In genomic region chr3:110136115-110136514, GRCm38 (mm10) we compare ENCODE assay signal across 22 mouse cellular contexts. TPM values are rescaled to one million over a fixed set of nuclear protein-coding genes. Genes with fewer than 3 reads are reported as not detected.
DNase-seq lines count a peak whose midpoint lies in the region; ATAC-seq and TF ChIP-seq lines count a peak whose summit lies in the region.
"Had no signal": no experiment of that assay in that cellular context is flagged by ENCODE, and none has a peak within 500 bp of the region (broad histone marks: within the 10 kb centered on the region; RNA-seq: fewer than 3 reads in every experiment).

No protein-coding gene starts in this region.

- H3K27ac ChIP-seq in limb, embryonic 13.5 days: no peak overlapping the region
- no peak overlapping the region for H3K27ac ChIP-seq in limb, embryonic 10.5 days
- no peak overlapping the region for H3K27ac ChIP-seq in limb, embryonic 14.5 days (replicated peaks; ENCODE audit: low read depth, low read length)
- H3K27ac ChIP-seq: embryonic facial prominence, embryonic 10.5 days; embryonic facial prominence, embryonic 12.5 days; forebrain, embryonic 13.5 days; forebrain, embryonic 15.5 days had no signal

- intact Hi-C loops in heart, postnatal 36 days (cut with DNase I): no loop called here

- DNase-seq in limb, embryonic 10.5 days (ENCODE audit: low spot score): no peak
- peak; percentile 67 for DNase-seq in R1 (ENCODE audit: low read depth, low spot score)
- DNase-seq in limb, embryonic 14.5 days (ENCODE audit: low spot score): peak; percentile 48
- DNase-seq in heart, postnatal 36 days: no peak
- no peak for DNase-seq in adrenal gland, adult 8-10 months
- DNase-seq: adrenal gland, postnatal 10 days; adrenal gland, postnatal 25 days; cerebellum, adult 11 months; cerebellum, adult 18-20 months; cerebellum, adult 8-10 months; cerebellum, adult 9-11 months; cerebellum, postnatal 14 days; forebrain, postnatal 0 days had no signal

- no peak overlapping the region for H3K4me2 ChIP-seq in limb, embryonic 13.5 days (replicated peaks)
- H3K4me2 ChIP-seq in limb, embryonic 14.5 days (replicated peaks; ENCODE audit: low read depth, low read length, severe bottlenecking): no peak overlapping the region
- H3K4me2 ChIP-seq: embryonic facial prominence, embryonic 12.5 days; forebrain, embryonic 13.5 days; forebrain, embryonic 15.5 days had no signal

- 0 out of 2 replicates have a peak, but pooled peaks cover 8% of the 10 kb centered on the region for H3K27me3 ChIP-seq in limb, embryonic 13.5 days
- H3K27me3 ChIP-seq in limb, embryonic 10.5 days (ENCODE audit: low read depth, poor library complexity, severe bottlenecking): no peaks in the 10 kb centered on the region
- no peaks in the 10 kb centered on the region for H3K27me3 ChIP-seq in limb, embryonic 14.5 days (ENCODE audit: control insufficient read depth, insufficient read depth, low read length)
- H3K27me3 ChIP-seq: embryonic facial prominence, embryonic 12.5 days; forebrain, embryonic 13.5 days; forebrain, embryonic 15.5 days; Patski had no signal

- H3K4me1 ChIP-seq in limb, embryonic 13.5 days: peaks cover 18% of the 10 kb centered on the region
- 0 out of 2 replicates have a peak, but pooled peaks cover 3% of the 10 kb centered on the region for H3K4me1 ChIP-seq in limb, embryonic 10.5 days
- 0 out of 2 replicates have a peak, but pooled peaks cover 10% of the 10 kb centered on the region for H3K4me1 ChIP-seq in limb, embryonic 14.5 days (ENCODE audit: control insufficient read depth, insufficient read depth, low read length)

- peak; percentile 52; the same call in 1 of the 2 replicates for ATAC-seq in limb, embryonic 13.5 days (ENCODE audit: low FRiP score, low read depth)
- ATAC-seq in limb, embryonic 14.5 days (ENCODE audit: low FRiP score, low read depth): no peak; the same call in 1 of the 2 replicates
- ATAC-seq: activated CD4-positive, CD25-positive, alpha-beta regulatory T cell, adult 4 months; forebrain, embryonic 13.5 days; forebrain, embryonic 15.5 days; forebrain, postnatal 0 days; Patski had no signal

- H3K9ac ChIP-seq in limb, embryonic 13.5 days: no peak overlapping the region
- H3K9ac ChIP-seq in limb, embryonic 14.5 days (ENCODE audit: low read depth, low read length, severe bottlenecking): no peak overlapping the region
- H3K9ac ChIP-seq: embryonic facial prominence, embryonic 12.5 days; forebrain, embryonic 13.5 days; forebrain, embryonic 15.5 days; forebrain, postnatal 0 days had no signal

- 3% methylated on average over 1 of the region's 1 CpGs for WGBS in limb, embryonic 13.5 days
- WGBS in limb, embryonic 10.5 days: 34% methylated on average over 1 of the region's 1 CpGs
- 6% methylated on average over 1 of the region's 1 CpGs for WGBS in limb, embryonic 14.5 days

- H3K4me3 ChIP-seq in limb, embryonic 13.5 days: no peak overlapping the region
- H3K4me3 ChIP-seq in limb, embryonic 10.5 days: no peak overlapping the region
- no peak overlapping the region for H3K4me3 ChIP-seq in limb, embryonic 14.5 days (replicated peaks; ENCODE audit: low read length)
- H3K4me3 ChIP-seq: embryonic facial prominence, embryonic 10.5 days; embryonic facial prominence, embryonic 12.5 days; forebrain, embryonic 13.5 days; forebrain, embryonic 15.5 days had no signal

- no peaks in the 10 kb centered on the region for H3K9me3 ChIP-seq in limb, embryonic 13.5 days
- no peaks in the 10 kb centered on the region for H3K9me3 ChIP-seq in limb, embryonic 10.5 days (replicated peaks)
- no peaks in the 10 kb centered on the region for H3K9me3 ChIP-seq in limb, embryonic 14.5 days (ENCODE audit: control insufficient read depth, low read length)
- H3K9me3 ChIP-seq: embryonic facial prominence, embryonic 10.5 days; embryonic facial prominence, embryonic 12.5 days; forebrain, embryonic 13.5 days; forebrain, embryonic 15.5 days had no signal

- 0 out of 2 replicates have a peak, but pooled peaks cover 2% of the 10 kb centered on the region for H3K36me3 ChIP-seq in limb, embryonic 13.5 days
- H3K36me3 ChIP-seq in limb, embryonic 10.5 days: no peaks in the 10 kb centered on the region
- H3K36me3 ChIP-seq in limb, embryonic 14.5 days (ENCODE audit: control insufficient read depth, insufficient read depth, low read length): 0 out of 2 replicates have a peak, but pooled peaks cover 2% of the 10 kb centered on the region
- H3K36me3 ChIP-seq: embryonic facial prominence, embryonic 10.5 days; embryonic facial prominence, embryonic 12.5 days; forebrain, embryonic 15.5 days had no signal

- TF ChIP-seq POLR2A in limb, embryonic 14.5 days (IDR thresholded peaks at IDR 0.05; ENCODE audit: borderline replicate concordance, extremely low read depth, insufficient read depth, insufficient read length): no peak

RNA-seq across cellular contexts. Expression of gene Ntng1, which starts 7.7 kb away (rescaled TPM):
- polyA plus RNA-seq in limb, embryonic 13.5 days (2015; fragmentation: Nextera tagmentation; extraction: Ambion mirVana): 8.6 and 9.6 TPM in 2 replicates
- polyA plus RNA-seq in limb, embryonic 10.5 days (2016; fragmentation: Nextera tagmentation; extraction: Ambion mirVana): 0.94 and 1.0 TPM in 2 replicates
- polyA plus RNA-seq in limb, embryonic 14.5 days (2012; rRNA removed): 7.1 and 7.4 TPM in 2 replicates
- polyA plus RNA-seq in limb, embryonic 14.5 days (2014; fragmentation: Nextera tagmentation; extraction: Ambion mirVana): 5.7 and 7.4 TPM in 2 replicates
- total RNA-seq in heart, postnatal 36 days (2021): under 1 TPM in 1 of 2 experiments, not detected in 1; 0.25 TPM
- total RNA-seq in adrenal gland, adult 8-10 months (2022): 1 to 10 TPM; 2.5 to 4.9 (median 3.4) TPM
- total RNA-seq: ES-E14, MEL had no signal
- polyA plus RNA-seq: activated CD4-positive, CD25-positive, alpha-beta regulatory T cell, adult 4 months had no signal

Comparison
In these comparisons a context has a peak if more than half of its experiments do, and no peak if none do; other contexts are left out.
1. DNase-seq: peak in R1 (single experiment) and limb, embryonic 14.5 days (single experiment); none in limb, embryonic 10.5 days (single experiment), heart, postnatal 36 days (0 of 2) and adrenal gland, adult 8-10 months (single experiment).